Mouse (Mus musculus) E14TG2a.4 (cell line): ENCODE measurements around the gene C2cd2.

Experiments used
- H3K27me3 ChIP-seq: 2 replicates; pipeline ENCODE4 v1.6.1; 2014; ENCODE audit warnings: low read length, control low read depth; ENCODE audit not compliant: insufficient read depth
- H3K36me3 ChIP-seq: 2 replicates; pipeline ENCODE4 v1.6.1; 2014; ENCODE audit warnings: low read length, control low read depth; ENCODE audit not compliant: insufficient read depth
- H3K4me1 ChIP-seq: replicated peaks from 2 replicates; pipeline ENCODE4 v1.6.1; 2014; ENCODE audit warnings: low read depth, low read length, control low read depth
- H3K4me3 ChIP-seq: replicated peaks from 2 replicates; pipeline ENCODE4 v1.5.1; 2014; ENCODE audit warnings: mild to moderate bottlenecking, low read length
- H3K9me3 ChIP-seq: 2 replicates; pipeline ENCODE4 v1.6.1; 2014; ENCODE audit warnings: low read length, control low read depth
- CTCF ChIP-seq: conservative IDR thresholded peaks from 2 replicates; pipeline ENCODE4 v1.5.1; 2014; ENCODE audit warnings: low read length
- NANOG ChIP-seq: IDR thresholded peaks from 2 replicates; pipeline ENCODE4 v1.6.1; 2014; ENCODE audit warnings: borderline replicate concordance, low read length, mixed read lengths
- POU5F1 ChIP-seq: IDR thresholded peaks from 2 replicates; pipeline ENCODE4 v1.6.1; 2014; ENCODE audit warnings: low read length, borderline replicate concordance

C2cd2 gene

DNA sequence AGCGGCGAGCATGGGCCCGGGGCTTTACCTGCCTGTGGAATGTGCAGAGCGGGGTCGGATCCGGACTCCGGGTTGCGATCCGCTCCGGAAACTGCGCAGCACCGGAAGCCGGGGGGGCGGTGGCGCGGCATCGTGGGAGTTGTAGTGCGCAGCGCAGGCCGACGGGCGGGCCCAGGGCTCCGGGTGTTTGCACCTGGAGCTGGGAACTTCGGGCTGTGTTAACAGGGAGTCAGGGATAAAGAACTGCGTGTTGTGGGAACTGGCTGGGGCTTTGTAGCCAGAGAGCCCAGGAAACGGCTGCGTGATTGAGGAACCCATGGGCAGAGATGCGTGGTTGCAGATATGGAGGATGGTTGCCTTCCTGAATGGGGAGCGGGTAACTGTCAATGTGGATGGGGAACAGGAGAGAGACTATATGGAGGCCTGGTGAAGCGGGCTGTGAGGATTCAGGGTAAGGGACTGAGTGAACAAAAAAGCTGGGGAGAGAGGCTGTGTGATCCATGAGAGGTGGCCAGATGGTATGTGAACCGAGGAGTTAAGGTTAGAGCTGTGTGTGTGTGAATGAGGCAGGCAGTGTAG lies 110.6 kb downstream of the C2cd2 start, which contains the start of gene Prdm15:
TSS of gene Prdm15 (minus strand) at position 110 of the 579 bp plus-strand sequence.
- peaks cover 3% of the 10 kb centered on the region; the same call in 1 of the 2 replicates for H3K27me3 ChIP-seq
- H3K9me3 ChIP-seq = no peaks in the 10 kb centered on the region
- H3K36me3 ChIP-seq = peaks cover 17% of the 10 kb centered on the region
- peaks cover 32% of the 10 kb centered on the region for H3K4me1 ChIP-seq
- peak within 1 kb of the TSS; percentile 92 for H3K4me3 ChIP-seq
- TF ChIP-seq NANOG = no peak
- TF ChIP-seq CTCF = no peak
- no peak for TF ChIP-seq POU5F1

DNA sequence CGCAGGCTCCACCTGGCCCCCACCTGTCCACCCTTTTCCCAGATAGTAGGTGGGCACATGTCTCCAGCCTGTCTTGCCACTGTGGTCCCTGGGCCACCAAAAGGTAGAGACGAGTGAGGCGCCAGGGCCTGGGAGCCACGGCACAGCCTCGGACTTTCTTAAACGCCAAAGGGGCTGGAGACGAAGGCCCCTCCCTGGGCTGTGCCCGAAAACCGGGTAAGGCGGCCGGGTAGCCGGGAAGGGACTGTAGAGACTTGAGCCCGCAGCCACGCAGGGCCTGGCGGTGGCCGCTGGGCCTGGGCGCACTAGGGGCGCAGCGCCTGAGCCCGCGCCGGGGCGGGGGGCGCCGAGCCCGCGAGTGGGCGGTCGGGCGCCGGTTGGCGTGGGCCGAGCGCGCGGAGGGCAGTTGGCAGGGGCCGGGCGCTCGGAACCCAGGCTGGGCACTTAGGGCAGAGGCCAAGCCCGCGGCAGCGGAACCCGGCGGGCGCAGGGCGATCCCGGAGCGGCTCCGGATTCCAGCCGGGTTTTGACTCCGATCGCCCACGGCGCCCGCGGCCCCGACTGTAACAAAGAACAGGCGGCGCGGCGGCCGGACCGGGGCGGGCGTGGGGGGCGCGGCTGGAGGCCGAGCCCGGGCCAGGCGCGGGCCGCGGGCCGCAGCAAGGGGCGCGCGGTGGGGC lies 111.2 kb downstream of the C2cd2 start:
- TF ChIP-seq CTCF (no peak), NANOG (no peak), POU5F1 (no peak)
- no peaks in the 10 kb centered on the region for H3K9me3 ChIP-seq
- H3K27me3 ChIP-seq = peaks cover 3% of the 10 kb centered on the region; the same call in 1 of the 2 replicates
- H3K36me3 ChIP-seq = peaks cover 24% of the 10 kb centered on the region
- peaks cover 32% of the 10 kb centered on the region for H3K4me1 ChIP-seq
- H3K4me3 ChIP-seq = peak overlapping the region; percentile 92

DNA sequence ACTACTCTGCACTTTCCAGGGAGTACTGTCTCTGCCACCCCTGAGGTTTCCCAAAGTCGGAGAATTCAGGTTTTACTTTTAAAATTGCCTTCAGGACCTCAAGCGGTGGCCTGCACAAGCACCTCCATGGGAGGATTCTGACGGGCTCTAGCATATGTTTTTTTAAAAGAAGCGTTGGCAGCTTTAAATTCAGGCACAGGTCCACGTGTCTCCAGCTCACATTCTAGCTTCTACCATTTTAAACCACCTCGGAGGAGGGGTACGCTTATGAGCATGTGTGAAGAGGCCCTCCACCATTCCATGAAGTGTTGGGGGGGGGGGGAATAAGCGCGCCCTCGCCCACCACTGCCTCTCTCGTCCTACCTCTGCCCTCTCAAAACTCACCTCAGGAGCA lies 111.7 kb downstream of the C2cd2 start:
- peaks cover 3% of the 10 kb centered on the region; the same call in 1 of the 2 replicates for H3K27me3 ChIP-seq
- peaks cover 29% of the 10 kb centered on the region for H3K36me3 ChIP-seq
- H3K4me1 ChIP-seq = peaks cover 35% of the 10 kb centered on the region
- peak overlapping the region; percentile 92 for H3K4me3 ChIP-seq
- TF ChIP-seq CTCF = no peak
- no peak for TF ChIP-seq POU5F1
- no peak for TF ChIP-seq NANOG
- no peaks in the 10 kb centered on the region for H3K9me3 ChIP-seq

DNA sequence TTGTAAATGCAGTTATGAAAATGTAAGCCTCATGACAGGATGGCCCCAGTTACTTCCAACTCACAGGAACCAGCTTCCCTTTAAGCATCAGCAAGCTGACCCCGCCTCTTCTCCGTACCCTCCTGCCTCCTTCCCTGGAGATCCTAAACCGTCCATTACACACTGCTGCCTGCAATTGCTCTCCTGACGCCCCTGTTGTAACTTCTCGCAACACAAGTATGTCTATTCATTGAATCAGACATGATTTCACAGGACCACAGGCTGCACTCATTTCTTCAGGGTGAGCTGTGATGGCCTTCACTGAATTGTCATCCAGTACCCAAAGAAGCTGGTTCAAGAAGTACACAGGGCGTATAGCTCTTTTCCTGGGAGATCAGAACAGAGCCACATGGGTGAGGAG lies 113.6 kb downstream of the C2cd2 start:
- Histone ChIP-seq H3K9me3 (no peaks in the 10 kb centered on the region), H3K36me3 (peaks cover 31% of the 10 kb centered on the region), H3K4me3 (no peak overlapping the region), H3K27me3 (no peaks in the 10 kb centered on the region; the same call in 1 of the 2 replicates), H3K4me1 (peaks cover 45% of the 10 kb centered on the region)
- no peak for TF ChIP-seq NANOG
- no peak for TF ChIP-seq CTCF
- TF ChIP-seq POU5F1 = no peak

DNA sequence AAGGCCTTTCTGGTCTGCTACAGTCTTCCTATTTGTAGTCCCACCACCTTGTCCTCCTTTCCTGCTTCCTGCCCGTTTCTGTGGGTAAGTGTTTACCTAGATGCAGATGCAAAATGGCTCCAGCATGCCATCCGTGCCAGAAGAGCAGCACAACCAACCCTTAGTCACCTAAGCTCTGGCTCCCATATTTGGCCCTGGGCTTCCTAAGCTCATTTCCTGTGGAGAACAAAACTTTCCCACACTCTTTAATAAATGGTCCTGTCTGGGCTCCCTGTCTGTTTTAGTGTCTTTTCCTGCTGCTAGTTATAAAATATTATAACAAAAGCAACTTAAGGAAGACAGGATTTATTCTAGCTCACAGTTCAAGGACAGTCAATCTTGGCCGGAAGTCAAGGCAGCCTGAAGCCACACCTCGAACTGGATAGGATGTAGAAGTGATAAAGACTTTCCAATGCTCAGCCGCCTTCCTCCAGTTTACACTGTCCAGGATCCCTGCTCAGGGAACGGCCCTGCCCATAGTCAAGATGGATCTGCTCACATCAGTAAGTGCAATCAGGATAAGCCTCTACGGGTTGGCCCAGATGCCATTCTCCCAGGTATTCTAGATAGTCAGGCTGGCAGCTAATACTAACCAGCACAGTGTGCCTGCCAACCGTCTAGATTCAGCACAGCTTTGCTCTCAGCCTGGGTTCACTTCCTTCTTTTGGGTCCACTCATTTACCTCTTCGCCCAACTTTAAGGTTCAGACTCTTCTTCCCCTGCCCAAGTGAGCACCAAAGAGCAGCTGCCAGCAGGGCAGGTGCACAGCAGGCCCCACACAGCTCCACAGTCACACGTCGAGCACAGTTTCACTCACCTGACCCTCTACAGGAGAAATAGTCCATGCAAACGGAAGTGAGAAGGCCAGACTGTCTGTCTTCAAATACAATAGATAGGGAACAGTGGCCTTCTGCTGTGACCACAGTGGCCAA lies 117.1 kb downstream of the C2cd2 start:
- no peaks in the 10 kb centered on the region for H3K27me3 ChIP-seq
- peaks cover 45% of the 10 kb centered on the region for H3K36me3 ChIP-seq
- H3K4me3 ChIP-seq = no peak overlapping the region
- peaks cover 33% of the 10 kb centered on the region for H3K4me1 ChIP-seq
- TF ChIP-seq NANOG (no peak), CTCF (no peak), POU5F1 (no peak)
- H3K9me3 ChIP-seq = no peaks in the 10 kb centered on the region

DNA sequence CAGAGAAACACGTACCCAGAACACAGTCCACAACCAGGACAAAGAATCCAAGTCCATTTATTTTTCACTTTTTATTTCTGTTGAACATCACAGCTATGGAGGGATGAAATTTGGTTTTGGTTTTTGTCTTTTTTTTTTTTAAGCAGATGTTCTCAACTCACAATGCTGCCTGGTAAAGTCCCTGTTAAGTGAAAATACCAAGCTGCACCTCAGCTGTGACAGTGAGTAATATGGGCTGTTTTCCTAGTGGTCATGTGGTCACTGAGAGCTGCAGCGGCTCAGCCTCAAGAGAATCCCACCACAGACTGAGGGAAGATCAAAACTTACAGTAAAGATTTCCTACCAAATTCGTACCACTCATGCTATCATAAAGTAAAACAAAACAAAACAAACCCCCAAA lies 130.2 kb downstream of the C2cd2 start:
- Histone ChIP-seq H3K4me3 (no peak overlapping the region), H3K27me3 (no peaks in the 10 kb centered on the region), H3K9me3 (no peaks in the 10 kb centered on the region), H3K36me3 (peaks cover 96% of the 10 kb centered on the region), H3K4me1 (no peaks in the 10 kb centered on the region)
- TF ChIP-seq NANOG (no peak), CTCF (no peak), POU5F1 (no peak)

DNA sequence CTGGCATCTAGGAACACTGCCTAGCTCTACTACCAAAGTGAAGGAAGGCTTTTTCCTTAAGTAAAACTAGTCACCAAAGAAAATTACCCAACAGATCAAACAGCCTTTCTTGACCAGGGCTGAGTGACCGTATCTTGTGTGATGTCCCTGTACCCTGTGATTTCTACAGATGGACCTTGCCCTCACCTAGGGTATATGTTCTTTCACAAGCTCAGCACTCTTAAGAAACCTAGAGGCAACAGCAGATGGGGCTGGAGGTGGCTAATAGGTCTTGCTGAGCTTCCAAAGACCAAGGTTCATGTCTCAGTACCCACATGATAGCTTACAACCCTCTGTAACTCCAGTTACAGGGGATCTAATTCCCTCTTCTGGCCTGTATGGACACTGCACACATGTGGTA lies 134.2 kb downstream of the C2cd2 start:
- Histone ChIP-seq H3K9me3 (no peaks in the 10 kb centered on the region), H3K36me3 (peaks cover 80% of the 10 kb centered on the region), H3K27me3 (no peaks in the 10 kb centered on the region), H3K4me3 (no peak overlapping the region), H3K4me1 (no peaks in the 10 kb centered on the region)
- no peak for TF ChIP-seq NANOG
- TF ChIP-seq CTCF = no peak
- no peak for TF ChIP-seq POU5F1

DNA sequence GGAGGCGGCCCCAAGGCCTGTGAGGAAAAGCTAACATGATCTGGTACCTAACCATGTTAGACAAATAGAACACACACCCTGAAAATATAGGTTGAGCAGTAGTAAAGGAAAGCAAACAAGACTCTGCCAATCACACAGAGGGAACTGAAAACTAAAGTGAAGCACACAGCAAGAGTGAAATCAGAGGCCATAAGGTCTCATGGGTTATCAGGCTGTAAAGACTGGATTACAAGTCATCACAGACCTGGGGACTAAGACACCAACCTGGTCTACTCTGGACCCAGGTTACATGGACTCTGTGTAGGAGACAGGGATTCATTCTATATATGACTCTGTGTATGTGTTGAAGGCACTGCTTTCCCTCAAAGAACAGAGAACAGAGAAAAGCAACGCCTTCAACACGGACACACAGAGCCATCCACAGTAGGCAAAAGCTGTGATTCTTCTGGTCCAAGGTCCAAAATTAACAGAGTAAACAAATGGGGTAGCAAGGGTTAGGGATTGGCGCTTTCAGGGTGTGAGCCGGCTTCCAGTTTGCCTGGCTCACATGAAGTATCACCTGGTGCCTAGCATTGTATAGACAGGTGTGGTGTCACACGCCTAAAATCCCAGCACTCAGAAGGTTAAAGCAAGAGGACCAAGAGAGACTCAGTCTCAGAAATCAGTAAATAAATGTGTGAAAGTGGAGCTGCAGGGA lies 138.9 kb downstream of the C2cd2 start:
- Histone ChIP-seq H3K9me3 (no peaks in the 10 kb centered on the region), H3K27me3 (no peaks in the 10 kb centered on the region), H3K4me3 (no peak overlapping the region), H3K36me3 (peaks cover 80% of the 10 kb centered on the region), H3K4me1 (peaks cover 10% of the 10 kb centered on the region; the same call in 1 of the 2 replicates)
- TF ChIP-seq CTCF = no peak
- no peak for TF ChIP-seq NANOG
- no peak for TF ChIP-seq POU5F1
